Mouse (Mus musculus): ENCODE results near the gene Ifna2.

The Ifna2 gene

GRCm38 (mm10) chr4:88653644-88654043, 30.1 kb downstream of the Ifna2 start:
- ATAC-seq (ENCODE audit: low TSS enrichment), result no peak

- ATAC-seq (ENCODE audit: low TSS enrichment), result no peak
These were observed 39.4 kb downstream of the Ifna2 start, which contains the start of gene Ifna13 for GRCm38 (mm10) chr4:88644359-88644758. Gene Ifna13, minus strand, starts transcription at chr4:88644459.

- no peak for ATAC-seq (ENCODE audit: low TSS enrichment)
These were observed 41.2 kb downstream of the Ifna2 start for GRCm38 (mm10) chr4:88642526-88642925.

- ATAC-seq (ENCODE audit: low TSS enrichment), result peak; percentile 100
These were observed 42.5 kb downstream of the Ifna2 start for GRCm38 (mm10) chr4:88641077-88641831.

DNA sequence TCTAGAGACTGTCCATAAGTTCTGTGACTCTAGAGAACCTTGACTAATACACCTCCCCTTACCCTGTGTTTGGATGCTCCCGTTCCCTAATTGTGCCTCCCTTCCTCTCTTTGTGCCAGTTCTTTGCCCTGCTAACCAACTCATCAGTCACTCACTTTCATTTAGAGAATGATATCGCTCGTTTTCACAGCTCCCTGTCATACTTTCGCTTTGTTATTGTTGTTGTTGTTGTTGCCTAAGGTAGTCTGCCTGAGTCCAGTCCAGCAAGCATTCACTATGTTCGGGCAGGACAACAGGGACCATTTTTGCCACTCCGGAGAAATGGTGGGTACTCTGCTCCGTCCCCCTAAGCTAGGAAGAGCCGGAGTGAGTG, 43.0 kb downstream of the Ifna2 start:
- ATAC-seq (ENCODE audit: low TSS enrichment), result no peak

DNA sequence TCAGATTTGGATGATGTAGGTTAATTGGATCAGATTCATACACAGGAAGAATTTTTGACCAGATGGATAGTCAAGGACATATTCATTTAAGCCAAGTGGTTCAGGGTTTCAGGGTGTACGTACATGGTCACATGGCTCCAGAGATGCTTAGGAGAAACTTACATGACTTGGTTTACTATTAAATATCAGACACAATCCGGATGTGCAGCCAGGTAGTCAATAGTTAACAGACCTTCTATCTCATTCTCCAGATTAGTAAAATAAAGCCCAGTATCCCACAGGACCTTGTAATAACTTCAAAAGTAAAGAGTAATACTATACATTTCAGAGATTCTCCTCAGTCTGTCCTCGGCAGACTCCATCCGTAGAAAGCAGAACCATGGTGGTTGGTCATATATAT, 49.4 kb downstream of the Ifna2 start, which contains the start of gene C87499:
TSS of gene C87499 (minus strand) at position 101 of the 400 bp plus-strand sequence.
- ATAC-seq (ENCODE audit: low TSS enrichment), result no peak

Data from frontal cortex, adult (tissue).